Comparison of ENCODE assay signal across 10 mouse cellular contexts in the genomic region with DNA sequence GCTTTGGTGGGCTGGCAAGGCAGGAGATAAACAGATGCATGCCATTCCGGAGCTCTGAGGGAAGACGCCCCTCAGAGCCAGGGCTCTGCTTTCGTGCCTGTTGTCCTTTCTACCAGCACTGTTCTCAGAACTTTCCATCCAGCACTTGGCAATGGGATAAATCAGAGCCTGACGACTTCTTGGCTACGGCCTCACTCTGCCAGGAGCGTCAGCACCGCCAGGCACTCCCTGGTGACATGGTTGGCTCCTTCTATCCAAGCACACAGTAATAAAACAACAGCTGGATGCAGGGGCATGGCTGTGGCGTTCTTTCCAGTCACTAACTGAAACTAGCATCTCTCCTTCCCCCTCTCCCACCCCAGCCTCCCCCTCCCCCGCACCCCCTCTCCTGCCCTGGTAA.
A peak's percentile ranks its signal among the peaks of the same experiment; 100 is the strongest.
DNase-seq lines count a peak whose midpoint lies in the region; ATAC-seq lines count a peak whose summit lies in the region.
"Had no signal": no experiment of that assay in that cellular context is flagged by ENCODE, and none has a peak within 500 bp of the region (broad histone marks: within the 10 kb centered on the region; RNA-seq: fewer than 3 reads in every experiment).

No protein-coding gene starts in this region.

- H3K4me3 ChIP-seq in heart, embryonic 11.5 days (ENCODE audit: low read depth, low read length) = no peak overlapping the region
- H3K4me3 ChIP-seq in midbrain, embryonic 10.5 days = no peak overlapping the region
- H3K4me3 ChIP-seq in midbrain, embryonic 16.5 days (ENCODE audit: low read depth, low read length) = no peak overlapping the region
- no peak overlapping the region for H3K4me3 ChIP-seq in neural tube, embryonic 14.5 days (ENCODE audit: low read depth, low read length)
- H3K4me3 ChIP-seq: forebrain, embryonic 12.5 days; stomach, embryonic 15.5 days had no signal

- peak; percentile 56 to 70 for DNase-seq in heart, adult 18-20 months
- DNase-seq in midbrain, embryonic 10.5 days (ENCODE audit: low spot score) = no peak
- DNase-seq in gastrocnemius, adult 8-10 months (ENCODE audit: low spot score in 2 of 2) = peak; percentile 34 to 65
- no peak for DNase-seq in ovary, postnatal 10 days (ENCODE audit: low spot score)
- DNase-seq in urinary bladder, postnatal 25 days (ENCODE audit: low spot score) = no peak

- H3K27ac ChIP-seq in heart, embryonic 11.5 days (ENCODE audit: low read depth, low read length) = no peak overlapping the region
- H3K27ac ChIP-seq in midbrain, embryonic 10.5 days (replicated peaks) = peak overlapping the region; percentile 39
- H3K27ac ChIP-seq in midbrain, embryonic 16.5 days (ENCODE audit: low read length) = no peak overlapping the region
- no peak overlapping the region for H3K27ac ChIP-seq in neural tube, embryonic 14.5 days (ENCODE audit: low read depth, low read length)
- H3K27ac ChIP-seq: forebrain, embryonic 12.5 days; stomach, embryonic 15.5 days had no signal

- ATAC-seq in heart, embryonic 11.5 days (replicated peaks; ENCODE audit: insufficient number of reproducible peaks, low FRiP score, low TSS enrichment) = no peak
- no peak for ATAC-seq in midbrain, embryonic 16.5 days
- peak; percentile 70; the same call in 1 of the 2 replicates for ATAC-seq in neural tube, embryonic 14.5 days (ENCODE audit: low read depth)

- no peaks in the 10 kb centered on the region for H3K27me3 ChIP-seq in heart, embryonic 11.5 days (ENCODE audit: control insufficient read depth, insufficient read depth, low read length)
- no peaks in the 10 kb centered on the region for H3K27me3 ChIP-seq in midbrain, embryonic 10.5 days (ENCODE audit: low read depth, poor library complexity, severe bottlenecking)
- no peaks in the 10 kb centered on the region for H3K27me3 ChIP-seq in midbrain, embryonic 16.5 days (ENCODE audit: control insufficient read depth, insufficient read depth, low read depth, low read length)
- no peaks in the 10 kb centered on the region for H3K27me3 ChIP-seq in neural tube, embryonic 14.5 days (ENCODE audit: control insufficient read depth, insufficient read depth, low read length)
- H3K27me3 ChIP-seq: forebrain, embryonic 12.5 days; stomach, embryonic 15.5 days had no signal

- H3K9me3 ChIP-seq in heart, embryonic 11.5 days (replicated peaks; ENCODE audit: control insufficient read depth, low read length) = no peaks in the 10 kb centered on the region
- no peaks in the 10 kb centered on the region for H3K9me3 ChIP-seq in midbrain, embryonic 10.5 days (replicated peaks)
- no peaks in the 10 kb centered on the region for H3K9me3 ChIP-seq in midbrain, embryonic 16.5 days (replicated peaks; ENCODE audit: control insufficient read depth, low read length, poor library complexity, severe bottlenecking)
- H3K9me3 ChIP-seq in neural tube, embryonic 14.5 days (ENCODE audit: control insufficient read depth, low read length) = no peaks in the 10 kb centered on the region
- H3K9me3 ChIP-seq: forebrain, embryonic 12.5 days; stomach, embryonic 15.5 days had no signal

- H3K9ac ChIP-seq in heart, embryonic 11.5 days (ENCODE audit: low read depth, low read length) = no peak overlapping the region
- H3K9ac ChIP-seq in midbrain, embryonic 16.5 days (ENCODE audit: low read depth, low read length) = no peak overlapping the region
- H3K9ac ChIP-seq in neural tube, embryonic 14.5 days (replicated peaks; ENCODE audit: low read depth, low read length) = no peak overlapping the region
- H3K9ac ChIP-seq: forebrain, embryonic 12.5 days; stomach, embryonic 15.5 days had no signal

- no peak overlapping the region for H3K4me2 ChIP-seq in heart, embryonic 11.5 days
- no peak overlapping the region for H3K4me2 ChIP-seq in midbrain, embryonic 16.5 days (ENCODE audit: low read length)
- no peak overlapping the region for H3K4me2 ChIP-seq in neural tube, embryonic 14.5 days (ENCODE audit: low read depth, low read length)
- H3K4me2 ChIP-seq: forebrain, embryonic 12.5 days; stomach, embryonic 15.5 days had no signal

- WGBS in heart, embryonic 11.5 days (ENCODE audit: insufficient replicate concordance) = 30% methylated on average over 9 of the region's 9 CpGs
- WGBS in midbrain, embryonic 10.5 days = 52% methylated on average over 9 of the region's 9 CpGs
- WGBS in midbrain, embryonic 16.5 days = 44% methylated on average over 9 of the region's 9 CpGs
- 26% methylated on average over 9 of the region's 9 CpGs for WGBS in neural tube, embryonic 14.5 days

- H3K4me1 ChIP-seq in heart, embryonic 11.5 days (ENCODE audit: control insufficient read depth, insufficient read depth, low read length) = peaks cover 43% of the 10 kb centered on the region
- H3K4me1 ChIP-seq in midbrain, embryonic 10.5 days = peaks cover 28% of the 10 kb centered on the region
- no peaks in the 10 kb centered on the region for H3K4me1 ChIP-seq in midbrain, embryonic 16.5 days (ENCODE audit: control insufficient read depth, insufficient read depth, low read length)
- H3K4me1 ChIP-seq in neural tube, embryonic 14.5 days (ENCODE audit: control insufficient read depth, insufficient read depth, low read length) = 0 out of 2 replicates have a peak, but pooled peaks cover 6% of the 10 kb centered on the region

- no peaks in the 10 kb centered on the region for H3K36me3 ChIP-seq in heart, embryonic 11.5 days (ENCODE audit: control insufficient read depth, insufficient read depth, low read length)
- no peaks in the 10 kb centered on the region for H3K36me3 ChIP-seq in midbrain, embryonic 10.5 days
- H3K36me3 ChIP-seq in midbrain, embryonic 16.5 days (ENCODE audit: control insufficient read depth, insufficient read depth, low read length) = no peaks in the 10 kb centered on the region
- no peaks in the 10 kb centered on the region for H3K36me3 ChIP-seq in neural tube, embryonic 14.5 days (ENCODE audit: control insufficient read depth, insufficient read depth, low read length)
- H3K36me3 ChIP-seq: forebrain, embryonic 12.5 days; stomach, embryonic 15.5 days had no signal

Comparison
In these comparisons a context has a peak if more than half of its experiments do, and no peak if none do; other contexts are left out.
1. DNase-seq: peak in heart, adult 18-20 months (2 of 2) and gastrocnemius, adult 8-10 months (2 of 2); none in midbrain, embryonic 10.5 days (single experiment), ovary, postnatal 10 days (single experiment) and urinary bladder, postnatal 25 days (single experiment).